Mouse (Mus musculus) ES-E14 (cell line): ENCODE measurements around the gene Cep89.

Experiments used
- ZC3H11A ChIP-seq: IDR thresholded peaks from 2 replicates; pipeline ENCODE4 v1.6.1; 2012; ENCODE audit warnings: low read depth, mild to moderate bottlenecking, inconsistent platforms, low read length, borderline replicate concordance
- ZNF384 ChIP-seq: IDR thresholded peaks from 2 replicates; pipeline ENCODE4 v1.6.1; 2012; ENCODE audit warnings: low read depth, low read length, inconsistent platforms

- no peak for TF ChIP-seq ZNF384
- no peak for TF ChIP-seq ZC3H11A
Observed at GRCm38 (mm10) chr7:35349022-35349421, 47.8 kb upstream of the Cep89 start.
